Mouse (Mus musculus): Measurements from ENCODE around the gene Vamp2. TPM values are rescaled to one million over a fixed set of nuclear protein-coding genes. Genes with fewer than 3 reads are reported as not detected.

Vamp2 gene
- polyA plus RNA-seq, 1 experiment from 2014 or later = 64.0 TPM

- Histone ChIP-seq H3K9ac (no peak overlapping the region), H3K4me3 (ENCODE audit: low read depth, low read length) (no peak overlapping the region), H3K36me3 (ENCODE audit: insufficient read depth) (peaks cover 13% of the 10 kb centered on the region), H3K27me3 (ENCODE audit: insufficient read depth, low read length) (no peaks in the 10 kb centered on the region), H3K4me2 (no peak overlapping the region), H3K27ac (ENCODE audit: low read depth) (no peak overlapping the region), H3K9me3 (ENCODE audit: low read depth, low read length) (no peaks in the 10 kb centered on the region), H3K4me1 (ENCODE audit: insufficient read depth) (peaks cover 8% of the 10 kb centered on the region)
- TF ChIP-seq CTCF (IDR thresholded peaks at IDR 0.05; ENCODE audit: low read depth) = no peak
- DNase-seq (no peak), ATAC-seq (ENCODE audit: insufficient read depth) (no peak)
- 58% methylated on average over 6 of the region's 6 CpGs for WGBS
Measured at GRCm38 (mm10) chr11:69085608-69086007, 2.7 kb upstream of the Vamp2 start.

- Histone ChIP-seq H3K36me3 (ENCODE audit: insufficient read depth) (peaks cover 20% of the 10 kb centered on the region), H3K27me3 (ENCODE audit: insufficient read depth, low read length) (no peaks in the 10 kb centered on the region), H3K4me2 (no peak overlapping the region), H3K4me3 (ENCODE audit: low read depth, low read length) (no peak overlapping the region), H3K4me1 (ENCODE audit: insufficient read depth) (peaks cover 8% of the 10 kb centered on the region), H3K9me3 (ENCODE audit: low read depth, low read length) (no peaks in the 10 kb centered on the region), H3K9ac (no peak overlapping the region), H3K27ac (ENCODE audit: low read depth) (no peak overlapping the region)
- no peak for ATAC-seq (ENCODE audit: insufficient read depth)
- no peak for TF ChIP-seq CTCF (IDR thresholded peaks at IDR 0.05; ENCODE audit: low read depth)
- no peak for DNase-seq
- 48% methylated on average over 6 of the region's 6 CpGs for WGBS
Measured at GRCm38 (mm10) chr11:69086390-69086789, 1.9 kb upstream of the Vamp2 start.

GRCm38 (mm10) chr11:69087082-69087481 lies 1.2 kb upstream of the Vamp2 start:
- Histone ChIP-seq H3K4me3 (ENCODE audit: low read depth, low read length) (no peak overlapping the region), H3K9ac (no peak overlapping the region), H3K27me3 (ENCODE audit: insufficient read depth, low read length) (no peaks in the 10 kb centered on the region), H3K4me2 (peak overlapping the region; percentile 7; the same call in 1 of the 2 replicates), H3K36me3 (ENCODE audit: insufficient read depth) (peaks cover 27% of the 10 kb centered on the region), H3K9me3 (ENCODE audit: low read depth, low read length) (no peaks in the 10 kb centered on the region), H3K27ac (ENCODE audit: low read depth) (peak overlapping the region; percentile 54; the same call in 1 of the 2 replicates), H3K4me1 (ENCODE audit: insufficient read depth) (peaks cover 8% of the 10 kb centered on the region)
- no peak for DNase-seq
- no peak for ATAC-seq (ENCODE audit: insufficient read depth)
- TF ChIP-seq CTCF (IDR thresholded peaks at IDR 0.05; ENCODE audit: low read depth) = no peak
- 42% methylated on average over 4 of the region's 4 CpGs for WGBS

GRCm38 (mm10) chr11:69087597-69087996 lies 693 bp upstream of the Vamp2 start:
- H3K4me3 ChIP-seq (ENCODE audit: low read depth, low read length) = no peak overlapping the region
- ATAC-seq (ENCODE audit: insufficient read depth) = no peak
- no peak overlapping the region; the same call in 1 of the 2 replicates for H3K27ac ChIP-seq (ENCODE audit: low read depth)

GRCm38 (mm10) chr11:69088856-69089615 lies 746 bp downstream of the Vamp2 start:
- peak overlapping the region; percentile 99 for H3K9ac ChIP-seq
- H3K27ac ChIP-seq (ENCODE audit: low read depth) = peak overlapping the region; percentile 92
- no peak for TF ChIP-seq CTCF (IDR thresholded peaks at IDR 0.05; ENCODE audit: low read depth)
- H3K9me3 ChIP-seq (ENCODE audit: low read depth, low read length) = no peaks in the 10 kb centered on the region
- H3K27me3 ChIP-seq (ENCODE audit: insufficient read depth, low read length) = no peaks in the 10 kb centered on the region
- DNase-seq (no peak), ATAC-seq (ENCODE audit: insufficient read depth) (0 out of 2 replicates have a peak, but pooled peaks have one; percentile 7)
- peak overlapping the region; percentile 92 for H3K4me2 ChIP-seq
- WGBS = 9% methylated on average over 25 of the region's 25 CpGs
- H3K36me3 ChIP-seq (ENCODE audit: insufficient read depth) = peaks cover 35% of the 10 kb centered on the region
- H3K4me3 ChIP-seq (ENCODE audit: low read depth, low read length) = peak overlapping the region; percentile 100
- H3K4me1 ChIP-seq (ENCODE audit: insufficient read depth) = peaks cover 8% of the 10 kb centered on the region

More at GRCm38 (mm10) chr11:69087597-69087996, 693 bp upstream of the Vamp2 start:
- no peak overlapping the region; the same call in 1 of the 2 replicates for H3K9ac ChIP-seq
- DNase-seq = no peak
- TF ChIP-seq CTCF (IDR thresholded peaks at IDR 0.05; ENCODE audit: low read depth) = no peak
- no peaks in the 10 kb centered on the region for H3K27me3 ChIP-seq (ENCODE audit: insufficient read depth, low read length)
- WGBS = 60% methylated on average over 2 of the region's 2 CpGs
- peaks cover 31% of the 10 kb centered on the region for H3K36me3 ChIP-seq (ENCODE audit: insufficient read depth)
- H3K4me2 ChIP-seq = peak overlapping the region; percentile 92
- H3K4me1 ChIP-seq (ENCODE audit: insufficient read depth) = peaks cover 8% of the 10 kb centered on the region
- no peaks in the 10 kb centered on the region for H3K9me3 ChIP-seq (ENCODE audit: low read depth, low read length)

- Histone ChIP-seq H3K9me3 (ENCODE audit: low read depth, low read length) (no peaks in the 10 kb centered on the region), H3K27ac (ENCODE audit: low read depth) (no peak overlapping the region), H3K4me3 (ENCODE audit: low read depth, low read length) (peak overlapping the region; percentile 100), H3K27me3 (ENCODE audit: insufficient read depth, low read length) (no peaks in the 10 kb centered on the region), H3K36me3 (ENCODE audit: insufficient read depth) (peaks cover 35% of the 10 kb centered on the region), H3K4me2 (peak overlapping the region; percentile 92), H3K9ac (peak overlapping the region; percentile 99), H3K4me1 (ENCODE audit: insufficient read depth) (peaks cover 8% of the 10 kb centered on the region)
- WGBS = 85% methylated on average over 12 of the region's 12 CpGs
- ATAC-seq (ENCODE audit: insufficient read depth) = no peak
- TF ChIP-seq CTCF (IDR thresholded peaks at IDR 0.05; ENCODE audit: low read depth) = no peak
- DNase-seq = no peak
Measured at GRCm38 (mm10) chr11:69089616-69090290, 1.5 kb downstream of the Vamp2 start.

GRCm38 (mm10) chr11:69090367-69090766 lies 2.1 kb downstream of the Vamp2 start:
- peak overlapping the region; percentile 92 for H3K4me2 ChIP-seq
- peaks cover 35% of the 10 kb centered on the region for H3K36me3 ChIP-seq (ENCODE audit: insufficient read depth)
- H3K4me1 ChIP-seq (ENCODE audit: insufficient read depth) = peaks cover 8% of the 10 kb centered on the region
- H3K27me3 ChIP-seq (ENCODE audit: insufficient read depth, low read length) = no peaks in the 10 kb centered on the region
- 47% methylated on average over 6 of the region's 6 CpGs for WGBS
- no peak overlapping the region for H3K27ac ChIP-seq (ENCODE audit: low read depth)
- no peaks in the 10 kb centered on the region for H3K9me3 ChIP-seq (ENCODE audit: low read depth, low read length)
- TF ChIP-seq CTCF (IDR thresholded peaks at IDR 0.05; ENCODE audit: low read depth) = no peak
- H3K4me3 ChIP-seq (ENCODE audit: low read depth, low read length) = no peak overlapping the region
- DNase-seq (no peak), ATAC-seq (ENCODE audit: insufficient read depth) (no peak)
- no peak overlapping the region for H3K9ac ChIP-seq
